Mouse (Mus musculus): ENCODE results near the gene Kcnk1. TPM values are rescaled to one million over a fixed set of nuclear protein-coding genes. Genes with fewer than 3 reads are reported as not detected.

Gene Kcnk1
- polyA plus RNA-seq, 1 experiment, result 14.7 TPM

- DNase-seq, result no peak
- H3K4me1 ChIP-seq (ENCODE audit: control insufficient read depth, insufficient read depth, low read length), result no peaks in the 10 kb centered on the region; the same call in 1 of the 2 replicates
- no peak overlapping the region for H3K4me3 ChIP-seq (replicated peaks; ENCODE audit: extremely low read depth, low read depth, low read length)
- TF ChIP-seq POLR2A (IDR thresholded peaks at IDR 0.05; ENCODE audit: borderline replicate concordance, extremely low read depth, low read depth, low read length), result no peak
- TF ChIP-seq CTCF (IDR thresholded peaks at IDR 0.05; ENCODE audit: insufficient read depth, low read length), result no peak
- 66% methylated on average over 19 of the region's 19 CpGs for WGBS
Measured at GRCm38 (mm10) chr8:126007538-126008330, 12.8 kb downstream of the Kcnk1 start.

- TF ChIP-seq POLR2A (IDR thresholded peaks at IDR 0.05; ENCODE audit: borderline replicate concordance, extremely low read depth, low read depth, low read length) (no peak), CTCF (IDR thresholded peaks at IDR 0.05; ENCODE audit: insufficient read depth, low read length) (no peak)
- DNase-seq, result no peak
- 84% methylated on average over 2 of the region's 2 CpGs for WGBS
- H3K4me1 ChIP-seq (ENCODE audit: control insufficient read depth, insufficient read depth, low read length), result no peaks in the 10 kb centered on the region; the same call in 1 of the 2 replicates
- no peak overlapping the region for H3K4me3 ChIP-seq (replicated peaks; ENCODE audit: extremely low read depth, low read depth, low read length)
Measured at GRCm38 (mm10) chr8:126008945-126009344, 14.0 kb downstream of the Kcnk1 start.

GRCm38 (mm10) chr8:126010900-126011299 is 15.9 kb downstream of the Kcnk1 start:
- WGBS, result 62% methylated on average over 3 of the region's 3 CpGs
- no peak for DNase-seq
- Histone ChIP-seq H3K4me3 (replicated peaks; ENCODE audit: extremely low read depth, low read depth, low read length) (no peak overlapping the region), H3K4me1 (ENCODE audit: control insufficient read depth, insufficient read depth, low read length) (no peaks in the 10 kb centered on the region; the same call in 1 of the 2 replicates)
- TF ChIP-seq CTCF (IDR thresholded peaks at IDR 0.05; ENCODE audit: insufficient read depth, low read length), result no peak
- TF ChIP-seq POLR2A (IDR thresholded peaks at IDR 0.05; ENCODE audit: borderline replicate concordance, extremely low read depth, low read depth, low read length), result no peak

- Histone ChIP-seq H3K4me1 (ENCODE audit: control insufficient read depth, insufficient read depth, low read length) (no peaks in the 10 kb centered on the region), H3K4me3 (replicated peaks; ENCODE audit: extremely low read depth, low read depth, low read length) (no peak overlapping the region)
- DNase-seq, result no peak
- WGBS, result 77% methylated on average over 6 of the region's 6 CpGs
- TF ChIP-seq CTCF (IDR thresholded peaks at IDR 0.05; ENCODE audit: insufficient read depth, low read length) (no peak), POLR2A (IDR thresholded peaks at IDR 0.05; ENCODE audit: borderline replicate concordance, extremely low read depth, low read depth, low read length) (no peak)
Measured at GRCm38 (mm10) chr8:126012334-126012733, 17.4 kb downstream of the Kcnk1 start.

- TF ChIP-seq CTCF (IDR thresholded peaks at IDR 0.05; ENCODE audit: insufficient read depth, low read length), result no peak
- no peak for TF ChIP-seq POLR2A (IDR thresholded peaks at IDR 0.05; ENCODE audit: borderline replicate concordance, extremely low read depth, low read depth, low read length)
- no peak for DNase-seq
- WGBS, result 85% methylated on average over 5 of the region's 5 CpGs
- H3K4me1 ChIP-seq (ENCODE audit: control insufficient read depth, insufficient read depth, low read length), result no peaks in the 10 kb centered on the region
- no peak overlapping the region for H3K4me3 ChIP-seq (replicated peaks; ENCODE audit: extremely low read depth, low read depth, low read length)
Measured at GRCm38 (mm10) chr8:126013646-126014045, 18.7 kb downstream of the Kcnk1 start.

GRCm38 (mm10) chr8:126021932-126022331 is 27.0 kb downstream of the Kcnk1 start:
- WGBS, result 86% methylated on average over 8 of the region's 8 CpGs
- no peak for DNase-seq
- TF ChIP-seq CTCF (IDR thresholded peaks at IDR 0.05; ENCODE audit: insufficient read depth, low read length) (no peak), POLR2A (IDR thresholded peaks at IDR 0.05; ENCODE audit: borderline replicate concordance, extremely low read depth, low read depth, low read length) (no peak)
- H3K4me3 ChIP-seq (replicated peaks; ENCODE audit: extremely low read depth, low read depth, low read length), result no peak overlapping the region
- no peaks in the 10 kb centered on the region for H3K4me1 ChIP-seq (ENCODE audit: control insufficient read depth, insufficient read depth, low read length)

GRCm38 (mm10) chr8:126023706-126024305 is 28.8 kb downstream of the Kcnk1 start:
- DNase-seq, result no peak
- TF ChIP-seq POLR2A (IDR thresholded peaks at IDR 0.05; ENCODE audit: borderline replicate concordance, extremely low read depth, low read depth, low read length), result no peak
- no peak for TF ChIP-seq CTCF (IDR thresholded peaks at IDR 0.05; ENCODE audit: insufficient read depth, low read length)
- Histone ChIP-seq H3K4me3 (replicated peaks; ENCODE audit: extremely low read depth, low read depth, low read length) (no peak overlapping the region), H3K4me1 (ENCODE audit: control insufficient read depth, insufficient read depth, low read length) (peaks cover 4% of the 10 kb centered on the region; the same call in 1 of the 2 replicates)
- 54% methylated on average over 3 of the region's 3 CpGs for WGBS

GRCm38 (mm10) chr8:126024891-126025290 is 29.9 kb downstream of the Kcnk1 start:
- no peak overlapping the region for H3K4me3 ChIP-seq (replicated peaks; ENCODE audit: extremely low read depth, low read depth, low read length)
- TF ChIP-seq CTCF (IDR thresholded peaks at IDR 0.05; ENCODE audit: insufficient read depth, low read length) (no peak), POLR2A (IDR thresholded peaks at IDR 0.05; ENCODE audit: borderline replicate concordance, extremely low read depth, low read depth, low read length) (no peak)
- 81% methylated on average over 16 of the region's 16 CpGs for WGBS
- DNase-seq, result no peak
- H3K4me1 ChIP-seq (ENCODE audit: control insufficient read depth, insufficient read depth, low read length), result peaks cover 4% of the 10 kb centered on the region; the same call in 1 of the 2 replicates

- no peak for DNase-seq
- no peak overlapping the region for H3K4me3 ChIP-seq (replicated peaks; ENCODE audit: extremely low read depth, low read depth, low read length)
- no peak for TF ChIP-seq POLR2A (IDR thresholded peaks at IDR 0.05; ENCODE audit: borderline replicate concordance, extremely low read depth, low read depth, low read length)
- no peak for TF ChIP-seq CTCF (IDR thresholded peaks at IDR 0.05; ENCODE audit: insufficient read depth, low read length)
- WGBS, result 74% methylated on average over 9 of the region's 9 CpGs
- H3K4me1 ChIP-seq (ENCODE audit: control insufficient read depth, insufficient read depth, low read length), result peaks cover 4% of the 10 kb centered on the region; the same call in 1 of the 2 replicates
Measured at GRCm38 (mm10) chr8:126026121-126026520, 31.2 kb downstream of the Kcnk1 start.

Measured in lung, adult 2 months (tissue).